Mouse (Mus musculus): ENCODE measurements at regions not wholly inside any gene's neighbourhood (a gene's known extent, or its start where the extent isn't known, plus 50 kb on each side); places are given as distances from the start of the nearest gene placed in this dataset.

DNA sequence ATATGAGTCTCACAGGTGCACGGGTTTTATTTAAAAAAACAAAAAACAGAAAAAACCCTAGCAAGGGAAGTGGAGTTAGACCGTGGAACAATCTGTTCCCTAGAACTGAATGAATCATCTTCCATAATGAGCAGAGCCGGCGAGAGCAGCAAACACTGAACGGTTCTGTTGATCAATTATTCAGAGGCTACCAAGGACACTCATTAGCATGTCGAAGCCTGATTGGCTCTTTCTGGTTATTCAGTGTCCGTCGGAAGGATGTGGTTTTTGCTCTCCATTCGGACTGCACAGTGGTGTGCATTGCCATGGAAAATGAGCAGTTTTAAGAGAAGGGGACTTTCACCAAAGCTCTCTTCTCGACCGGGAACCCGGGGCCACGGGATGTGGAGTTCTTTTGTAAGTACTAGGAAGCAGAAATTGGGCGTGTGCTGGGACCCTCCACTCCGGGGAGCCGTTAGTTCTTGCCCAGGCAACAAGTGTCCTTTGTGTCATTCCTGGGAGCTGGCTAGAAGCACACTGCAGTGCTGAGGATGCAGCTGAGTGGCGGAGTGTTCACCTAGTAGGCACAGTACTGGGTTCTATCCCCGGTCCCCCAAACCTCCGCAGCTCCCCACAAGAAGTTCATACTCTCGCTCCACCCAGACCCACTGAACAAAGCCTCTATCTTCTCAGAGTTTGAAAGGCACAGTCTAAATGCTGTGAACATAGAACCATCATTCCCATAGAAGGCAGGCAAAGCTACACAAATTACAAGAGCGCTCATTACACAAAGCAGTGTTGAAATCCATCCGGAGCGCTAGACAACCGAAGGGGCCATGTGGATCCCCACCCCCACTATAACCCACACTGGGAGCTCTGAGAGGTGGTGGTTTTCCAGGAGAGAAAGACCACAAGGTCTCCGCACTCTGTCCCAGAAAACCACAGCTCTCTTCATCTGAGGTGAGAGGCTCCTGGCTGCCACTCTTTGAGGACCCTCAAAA, 83.9 kb upstream of the Zfp366 start:
- Histone ChIP-seq H3K27me3 (replicated peaks; ENCODE audit: insufficient read depth, low read length) (no peaks in the 10 kb centered on the region), H3K4me2 (replicated peaks; ENCODE audit: low read depth, low read length) (no peak overlapping the region), H3K36me3 (ENCODE audit: insufficient read depth, low read length) (no peaks in the 10 kb centered on the region), H3K27ac (ENCODE audit: low read length) (no peak overlapping the region), H3K9ac (replicated peaks; ENCODE audit: low read depth) (no peak overlapping the region), H3K4me3 (ENCODE audit: low read depth, low read length) (no peak overlapping the region), H3K4me1 (ENCODE audit: insufficient read depth, low read depth, low read length) (no peaks in the 10 kb centered on the region), H3K9me3 (ENCODE audit: low read length) (no peaks in the 10 kb centered on the region)
- peak; percentile 75 for TF ChIP-seq EP300 (IDR thresholded peaks at IDR 0.05)
- no peak for TF ChIP-seq CTCF (IDR thresholded peaks at IDR 0.05)
- 47% methylated on average over 25 of the region's 25 CpGs for WGBS
- DNase-seq (ENCODE audit: low spot score): peak; percentile 62
- peak; percentile 77 for ATAC-seq

DNA sequence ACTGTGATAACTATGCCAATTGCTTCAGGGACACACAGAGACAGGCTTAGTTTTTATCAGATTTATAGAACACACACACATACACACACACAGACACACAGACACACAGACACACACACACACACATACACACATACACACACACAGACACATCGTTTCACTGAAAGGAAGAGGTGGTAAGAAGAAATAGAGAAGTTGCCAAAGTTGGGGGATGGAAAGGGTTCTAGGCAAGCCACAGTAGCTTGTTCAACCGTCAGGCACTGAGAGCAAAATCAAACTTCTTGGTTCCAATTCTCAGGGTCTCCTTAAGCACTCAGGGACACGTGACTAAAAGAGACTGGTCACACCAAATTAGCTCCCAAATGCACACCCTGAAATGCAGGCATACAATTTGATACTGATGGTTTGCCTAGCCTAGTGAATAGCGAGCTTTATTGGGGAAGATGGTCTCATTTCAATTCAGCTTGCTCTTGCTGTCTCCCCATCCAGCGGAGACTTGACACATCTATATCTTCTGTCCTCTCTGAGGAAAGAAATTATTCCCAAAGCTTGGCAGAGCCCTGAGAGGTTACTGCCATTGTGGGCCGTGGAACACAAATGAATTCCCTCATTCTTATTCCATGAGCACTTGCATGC, 84.7 kb upstream of the Zfp366 start:
- H3K27me3 ChIP-seq (replicated peaks; ENCODE audit: insufficient read depth, low read length): no peaks in the 10 kb centered on the region
- no peak overlapping the region for H3K27ac ChIP-seq (ENCODE audit: low read length)
- no peak overlapping the region for H3K4me2 ChIP-seq (replicated peaks; ENCODE audit: low read depth, low read length)
- no peak for ATAC-seq
- no peaks in the 10 kb centered on the region for H3K4me1 ChIP-seq (ENCODE audit: insufficient read depth, low read depth, low read length)
- no peak for DNase-seq (ENCODE audit: low spot score)
- H3K9me3 ChIP-seq (ENCODE audit: low read length): no peaks in the 10 kb centered on the region
- no peak overlapping the region for H3K4me3 ChIP-seq (ENCODE audit: low read depth, low read length)
- H3K9ac ChIP-seq (replicated peaks; ENCODE audit: low read depth): no peak overlapping the region
- WGBS: 76% methylated on average over 6 of the region's 6 CpGs
- TF ChIP-seq EP300 (IDR thresholded peaks at IDR 0.05) (no peak), CTCF (IDR thresholded peaks at IDR 0.05) (no peak)
- H3K36me3 ChIP-seq (ENCODE audit: insufficient read depth, low read length): no peaks in the 10 kb centered on the region

DNA sequence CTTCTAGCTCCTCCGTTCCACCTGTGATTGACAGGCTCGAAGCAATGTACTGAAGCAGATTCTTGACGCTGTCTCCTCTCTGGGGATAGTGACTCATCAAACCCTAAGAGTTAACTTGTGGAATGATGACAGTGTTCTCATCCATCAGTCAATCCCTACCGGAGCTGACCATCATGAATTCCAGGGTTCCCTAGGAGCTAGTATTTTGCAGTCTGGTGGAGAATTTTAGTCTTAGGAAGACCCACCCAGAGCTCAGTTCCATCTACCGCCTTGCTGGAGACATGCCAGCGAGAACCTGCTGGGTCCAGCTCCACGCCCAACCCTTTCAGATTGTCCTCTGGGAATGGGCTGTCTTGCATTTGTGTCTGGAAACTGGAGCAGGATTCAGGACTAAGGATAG, 85.4 kb upstream of the Zfp366 start:
- DNase-seq (ENCODE audit: low spot score): no peak
- H3K36me3 ChIP-seq (ENCODE audit: insufficient read depth, low read length): no peaks in the 10 kb centered on the region
- H3K4me3 ChIP-seq (ENCODE audit: low read depth, low read length): no peak overlapping the region
- H3K4me1 ChIP-seq (ENCODE audit: insufficient read depth, low read depth, low read length): no peaks in the 10 kb centered on the region
- 75% methylated on average over 7 of the region's 7 CpGs for WGBS
- no peak overlapping the region for H3K9ac ChIP-seq (replicated peaks; ENCODE audit: low read depth)
- TF ChIP-seq EP300 (IDR thresholded peaks at IDR 0.05) (no peak), CTCF (IDR thresholded peaks at IDR 0.05) (no peak)
- H3K4me2 ChIP-seq (replicated peaks; ENCODE audit: low read depth, low read length): no peak overlapping the region
- H3K9me3 ChIP-seq (ENCODE audit: low read length): no peaks in the 10 kb centered on the region
- H3K27ac ChIP-seq (ENCODE audit: low read length): no peak overlapping the region
- no peaks in the 10 kb centered on the region for H3K27me3 ChIP-seq (replicated peaks; ENCODE audit: insufficient read depth, low read length)
- ATAC-seq: no peak

DNA sequence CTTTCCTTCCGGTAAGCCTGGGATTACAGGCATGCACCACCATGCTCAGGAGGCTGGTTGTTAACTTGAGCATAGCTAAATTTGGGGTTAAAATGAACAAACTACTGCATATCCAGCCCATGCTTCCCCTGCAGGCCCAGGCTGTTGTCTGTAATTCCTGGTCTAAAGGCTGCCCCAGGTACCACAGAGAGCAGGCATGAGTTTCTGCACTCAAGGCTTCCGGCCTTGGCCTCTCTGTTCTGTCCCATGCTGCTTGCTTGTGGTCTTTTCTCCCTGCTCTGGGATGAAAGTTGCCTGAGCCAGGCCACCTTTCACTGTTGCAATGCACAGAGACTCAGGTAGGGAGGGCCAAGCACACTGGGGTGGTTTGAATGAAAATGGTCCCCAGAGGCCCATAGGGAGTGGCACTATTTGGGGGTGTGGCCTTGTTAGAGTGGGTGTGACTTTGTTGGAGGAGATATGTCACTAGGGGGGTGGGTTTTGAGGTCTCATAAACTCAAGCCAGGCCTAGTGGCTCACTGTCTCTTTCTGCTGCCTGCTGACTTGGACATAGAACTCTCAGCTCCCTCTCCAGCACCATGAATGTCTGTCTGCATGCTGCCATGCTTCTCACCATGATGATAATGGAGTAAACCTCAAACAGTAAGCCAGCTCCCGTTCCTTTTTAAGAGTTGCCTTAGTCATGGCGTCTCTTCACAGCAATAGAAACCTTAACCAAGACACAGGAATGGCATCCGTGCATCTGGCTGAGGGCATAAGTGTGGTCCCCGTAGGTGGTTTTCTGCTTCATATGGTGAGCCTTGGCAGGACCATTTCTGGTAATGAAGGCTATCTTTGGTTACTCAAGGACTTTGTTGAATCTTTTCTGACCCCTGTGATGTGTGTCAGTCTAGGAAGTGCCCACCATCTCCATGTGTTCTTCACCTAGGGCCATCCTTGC, 86.7 kb upstream of the Zfp366 start:
- Histone ChIP-seq H3K36me3 (ENCODE audit: insufficient read depth, low read length) (no peaks in the 10 kb centered on the region), H3K4me2 (replicated peaks; ENCODE audit: low read depth, low read length) (no peak overlapping the region), H3K27me3 (replicated peaks; ENCODE audit: insufficient read depth, low read length) (no peaks in the 10 kb centered on the region), H3K9ac (replicated peaks; ENCODE audit: low read depth) (no peak overlapping the region), H3K4me1 (ENCODE audit: insufficient read depth, low read depth, low read length) (no peaks in the 10 kb centered on the region), H3K9me3 (ENCODE audit: low read length) (no peaks in the 10 kb centered on the region), H3K4me3 (ENCODE audit: low read depth, low read length) (no peak overlapping the region), H3K27ac (ENCODE audit: low read length) (no peak overlapping the region)
- ATAC-seq (no peak), DNase-seq (ENCODE audit: low spot score) (no peak)
- WGBS: 95% methylated on average over 6 of the region's 6 CpGs
- TF ChIP-seq CTCF (IDR thresholded peaks at IDR 0.05): no peak
- no peak for TF ChIP-seq EP300 (IDR thresholded peaks at IDR 0.05)

DNA sequence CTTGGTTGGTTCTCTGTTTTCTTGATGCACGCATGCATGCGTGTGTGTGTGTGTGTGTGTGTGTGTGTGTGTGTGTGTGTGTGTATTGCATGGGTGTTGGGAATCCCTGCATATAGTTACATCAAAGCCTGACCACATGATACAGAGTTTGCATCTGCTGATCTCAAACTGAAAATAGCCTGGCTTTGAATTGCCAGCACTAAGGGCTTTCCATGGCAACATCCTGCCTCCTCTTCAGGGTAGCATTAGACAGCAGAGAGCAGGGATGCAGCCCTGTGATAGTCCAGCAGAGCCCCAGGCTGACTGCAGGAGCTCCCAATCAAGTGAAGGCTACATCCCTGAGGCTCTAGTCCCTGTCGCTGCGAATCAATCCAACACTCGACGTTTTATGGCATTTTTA, 87.8 kb upstream of the Zfp366 start:
- no peaks in the 10 kb centered on the region for H3K27me3 ChIP-seq (replicated peaks; ENCODE audit: insufficient read depth, low read length)
- 92% methylated on average over 6 of the region's 6 CpGs for WGBS
- DNase-seq (ENCODE audit: low spot score): no peak
- ATAC-seq: no peak
- no peaks in the 10 kb centered on the region for H3K4me1 ChIP-seq (ENCODE audit: insufficient read depth, low read depth, low read length)
- TF ChIP-seq EP300 (IDR thresholded peaks at IDR 0.05) (no peak), CTCF (IDR thresholded peaks at IDR 0.05) (no peak)
- H3K9ac ChIP-seq (replicated peaks; ENCODE audit: low read depth): no peak overlapping the region
- no peak overlapping the region for H3K4me2 ChIP-seq (replicated peaks; ENCODE audit: low read depth, low read length)
- H3K4me3 ChIP-seq (ENCODE audit: low read depth, low read length): no peak overlapping the region
- no peak overlapping the region for H3K27ac ChIP-seq (ENCODE audit: low read length)
- no peaks in the 10 kb centered on the region for H3K9me3 ChIP-seq (ENCODE audit: low read length)
- H3K36me3 ChIP-seq (ENCODE audit: insufficient read depth, low read length): no peaks in the 10 kb centered on the region

DNA sequence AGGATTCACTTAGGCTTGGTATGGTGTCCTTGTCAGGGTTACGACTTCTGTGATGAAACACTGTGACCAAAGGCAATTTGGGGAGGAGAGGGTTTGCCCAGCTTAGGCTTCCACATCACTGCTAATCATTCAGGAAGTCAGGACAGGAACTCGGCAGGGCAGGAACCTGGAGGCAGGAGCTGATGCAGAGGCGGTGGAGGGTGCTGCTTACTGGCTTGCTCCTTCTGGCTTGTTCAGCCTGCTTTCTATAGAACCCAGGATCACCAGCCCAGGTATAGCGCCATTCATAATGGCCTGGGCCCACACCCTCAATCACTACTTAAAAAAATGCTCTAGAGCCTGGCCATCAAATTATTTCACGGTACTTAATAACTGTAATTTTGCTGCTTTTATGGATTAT, 89.6 kb upstream of the Zfp366 start:
- no peaks in the 10 kb centered on the region for H3K27me3 ChIP-seq (replicated peaks; ENCODE audit: insufficient read depth, low read length)
- 87% methylated on average over 5 of the region's 5 CpGs for WGBS
- no peak overlapping the region for H3K27ac ChIP-seq (ENCODE audit: low read length)
- no peaks in the 10 kb centered on the region for H3K9me3 ChIP-seq (ENCODE audit: low read length)
- H3K4me2 ChIP-seq (replicated peaks; ENCODE audit: low read depth, low read length): no peak overlapping the region
- TF ChIP-seq CTCF (IDR thresholded peaks at IDR 0.05) (no peak), EP300 (IDR thresholded peaks at IDR 0.05) (no peak)
- H3K4me3 ChIP-seq (ENCODE audit: low read depth, low read length): no peak overlapping the region
- ATAC-seq: no peak
- H3K4me1 ChIP-seq (ENCODE audit: insufficient read depth, low read depth, low read length): no peaks in the 10 kb centered on the region
- no peak overlapping the region for H3K9ac ChIP-seq (replicated peaks; ENCODE audit: low read depth)
- no peaks in the 10 kb centered on the region for H3K36me3 ChIP-seq (ENCODE audit: insufficient read depth, low read length)
- DNase-seq (ENCODE audit: low spot score): no peak

Measured in lung, postnatal 0 days (tissue).